ENCODE assay signal across 18 mouse cellular contexts in the genomic region with DNA sequence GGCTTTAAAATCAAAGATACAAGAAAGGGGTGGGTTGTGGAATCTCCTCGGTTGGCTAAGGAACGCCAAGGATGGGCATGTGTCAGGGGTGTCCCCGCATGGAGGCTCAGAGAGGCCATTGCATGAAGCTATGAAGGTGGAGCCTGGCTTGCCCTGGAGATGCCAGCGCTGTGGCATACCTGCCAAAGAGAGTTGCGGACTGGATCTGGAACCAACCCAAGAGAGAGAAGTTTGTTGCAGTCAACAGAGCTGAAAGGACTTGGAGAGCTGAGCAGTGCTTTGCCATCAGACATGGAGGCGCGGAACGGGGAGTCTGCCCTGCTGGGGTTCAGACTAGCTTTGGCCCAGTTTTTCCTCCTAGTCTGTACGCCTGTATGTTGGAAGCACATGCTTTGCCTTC.
"Had no signal": no experiment of that assay in that cellular context is flagged by ENCODE, and none has a peak within 500 bp of the region (broad histone marks: within the 10 kb centered on the region; RNA-seq: fewer than 3 reads in every experiment).

No protein-coding gene starts in this region.

- H3K4me3 ChIP-seq: limb, embryonic 13.5 days; liver, embryonic 15.5 days; lung, embryonic 15.5 days; megakaryocyte, embryonic 14.5 days; midbrain, embryonic 10.5 days; midbrain, embryonic 13.5 days; myocyte; neural tube, embryonic 13.5 days; stomach, embryonic 15.5 days had no signal

- H3K9ac ChIP-seq: limb, embryonic 13.5 days; liver, embryonic 15.5 days; lung, embryonic 15.5 days; midbrain, embryonic 13.5 days; neural tube, embryonic 13.5 days; stomach, embryonic 15.5 days had no signal

- DNase-seq: kidney, adult 9 months; kidney, postnatal 14 days; kidney, postnatal 4 days; left cerebral cortex, postnatal 4 days; lung, postnatal 10 days; retina, postnatal 1 day; right cerebral cortex, postnatal 25 days; spleen, adult 18-20 months; thymus, postnatal 25 days had no signal

- H3K27me3 ChIP-seq: limb, embryonic 13.5 days; liver, embryonic 15.5 days; lung, embryonic 15.5 days; midbrain, embryonic 13.5 days; neural tube, embryonic 13.5 days; stomach, embryonic 15.5 days had no signal

- H3K4me1 ChIP-seq: limb, embryonic 13.5 days; lung, embryonic 15.5 days; midbrain, embryonic 10.5 days; midbrain, embryonic 13.5 days; neural tube, embryonic 13.5 days; stomach, embryonic 15.5 days had no signal

- H3K27ac ChIP-seq: limb, embryonic 13.5 days; liver, embryonic 15.5 days; lung, embryonic 15.5 days; midbrain, embryonic 10.5 days; midbrain, embryonic 13.5 days; neural tube, embryonic 13.5 days; stomach, embryonic 15.5 days had no signal

- H3K9me3 ChIP-seq: limb, embryonic 13.5 days; liver, embryonic 15.5 days; lung, embryonic 15.5 days; megakaryocyte, embryonic 14.5 days; midbrain, embryonic 10.5 days; midbrain, embryonic 13.5 days; neural tube, embryonic 13.5 days; stomach, embryonic 15.5 days had no signal
